Mouse (Mus musculus): ENCODE results near the gene Olfr1115.
"Not testable (repeated sequence)": the region's sequence is repeated elsewhere in the genome, so short reads cannot be mapped to it uniquely, and the experiment has no call there.

The Olfr1115 gene

DNA sequence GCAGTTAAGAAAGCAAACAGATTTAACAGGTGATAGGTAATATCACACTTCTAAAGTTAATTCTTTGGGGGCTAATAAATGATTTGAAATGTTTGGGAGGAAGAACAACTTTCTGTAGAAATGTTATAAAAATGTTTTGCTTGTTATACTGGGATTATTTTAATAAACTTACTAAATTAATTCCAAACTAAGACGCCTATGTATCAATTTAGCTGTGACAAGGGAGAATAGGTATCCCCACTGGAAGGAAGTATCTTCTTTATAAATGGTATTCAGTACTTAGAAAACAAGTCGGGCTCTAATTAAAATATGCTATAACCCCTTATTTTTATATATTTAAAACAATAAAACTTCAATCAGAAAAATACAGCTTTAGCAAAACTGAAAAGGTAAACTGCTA, at the start of gene Olfr1115:
Gene Olfr1115 (plus strand): TSS at position 301 of the 400 bp plus-strand sequence.
- in situ Hi-C loops (cut with MboI; ENCODE audit: low sequenced_read_pairs) = no loop called here

DNA sequence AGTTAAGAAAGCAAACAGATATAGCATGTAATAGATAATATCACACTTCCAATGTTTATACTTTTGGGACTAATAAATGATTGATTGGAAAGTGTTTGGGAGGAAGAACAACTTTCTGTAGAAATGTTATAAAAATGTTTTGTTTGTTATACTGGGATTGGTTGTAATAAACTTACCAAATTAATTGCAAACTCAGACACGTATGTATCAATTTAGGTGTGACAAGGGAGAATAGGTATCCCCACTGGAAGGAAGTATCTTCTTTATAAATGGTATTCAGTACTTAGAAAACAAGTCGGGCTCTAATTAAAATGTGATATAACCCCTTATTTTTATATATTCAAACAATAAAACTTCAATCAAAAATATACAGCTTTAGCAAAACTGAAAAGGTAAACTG, 39.1 kb upstream of the Olfr1115 start, which contains the start of gene Olfr1113:
Gene Olfr1113 (plus strand): TSS at position 301 of the 400 bp plus-strand sequence.
- in situ Hi-C loops (cut with MboI; ENCODE audit: low sequenced_read_pairs) = no loop called here

GRCm38 (mm10) chr2:87267234-87267633, 19.4 kb downstream of the Olfr1115 start, which contains the start of gene Olfr1116:
TSS of gene Olfr1116 (plus strand) at chr2:87267534.
- in situ Hi-C loops (cut with MboI; ENCODE audit: low sequenced_read_pairs) = no loop called here

DNA sequence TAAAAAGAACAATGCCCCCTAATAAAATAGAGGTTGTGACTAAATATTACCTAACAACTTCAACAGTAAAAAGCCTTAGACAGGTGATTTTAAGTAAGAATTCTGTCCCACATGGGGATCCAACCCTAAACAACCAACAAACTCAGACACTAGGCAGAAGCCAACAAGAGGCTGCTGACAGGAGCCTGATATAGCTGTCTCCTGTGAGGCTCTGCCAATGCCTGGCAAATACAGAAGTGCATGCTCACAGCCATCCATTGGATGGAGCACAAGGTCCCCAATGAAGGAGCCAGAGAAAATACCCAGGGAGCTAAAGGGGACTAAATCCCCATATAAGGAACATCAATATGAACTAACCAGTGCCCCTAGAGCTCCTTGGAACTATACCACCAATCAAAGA, 46.2 kb downstream of the Olfr1115 start:
- in situ Hi-C loops (cut with MboI; ENCODE audit: low sequenced_read_pairs) = not testable (repeated sequence)
